Mouse (Mus musculus) kidney, adult 2 months (tissue): Measurements from ENCODE around the gene Pepd. TPM values are rescaled to one million over a fixed set of nuclear protein-coding genes. Genes with fewer than 3 reads are reported as not detected.

Experiments
- DNase-seq: peaks from one replicate; pipeline ENCODE4 v3.0.0; 2021
- H3K27ac ChIP-seq: fragments of 200-500 bp; 2 replicates; pipeline ENCODE4 v1.5.1; 2012; ENCODE audit warnings: low read depth, low read length, control low read depth, inconsistent platforms; ENCODE audit not compliant: insufficient read depth
- H3K27me3 ChIP-seq: fragments of 200-500 bp; replicated peaks from 2 replicates; pipeline ENCODE4 v1.6.1; 2012; ENCODE audit warnings: mild to moderate bottlenecking, moderate library complexity, low read length, inconsistent platforms; ENCODE audit not compliant: control insufficient read depth, insufficient read depth
- H3K36me3 ChIP-seq: fragments of 200-500 bp; 2 replicates; pipeline ENCODE4 v1.6.1; 2012; ENCODE audit warnings: mild to moderate bottlenecking, moderate library complexity, low read length, inconsistent platforms; ENCODE audit not compliant: control insufficient read depth, insufficient read depth
- H3K4me1 ChIP-seq: fragments of 200-500 bp; 2 replicates; pipeline ENCODE4 v1.6.1; 2011; ENCODE audit warnings: low read length; ENCODE audit not compliant: control insufficient read depth, insufficient read depth
- H3K4me3 ChIP-seq: fragments of 200-500 bp; 2 replicates; pipeline ENCODE4 v1.5.1; 2011; ENCODE audit warnings: mild to moderate bottlenecking, low read depth, low read length, control low read depth; ENCODE audit not compliant: insufficient read depth
- CTCF ChIP-seq: fragments of 200-500 bp; conservative IDR thresholded peaks from 2 replicates; pipeline ENCODE4 v1.5.1; 2011; ENCODE audit warnings: low read depth, mild to moderate bottlenecking, control low read depth, low read length, moderate library complexity, mixed read lengths; ENCODE audit not compliant: insufficient read depth, insufficient read length
- POLR2A ChIP-seq: fragments of 200-500 bp; IDR thresholded peaks from one replicate; pipeline ENCODE4 v1.6.1; 2011; ENCODE audit warnings: low read depth, low read length, control low read depth
- WGBS: fragments of 180-500 bp; shearing (Covaris S2); methylation state at CpG from one replicate; pipeline ENCODE4 v1.1.7; 2018; 5-methylcytosine and 5-hydroxymethylcytosine counted together
- polyA plus RNA-seq: library from polyadenylated mRNA; depleted of rRNA; stranded (reverse); fragments of >200 nt; gene quantifications from 2 replicates; pipeline ENCODE4 v1.2.3, GENCODE M21; 2012

Gene Pepd
- polyA plus RNA-seq, 1 experiment, result 299 TPM

GRCm38 (mm10) chr7:35044719-35045118, 132.5 kb downstream of the Pepd start:
- WGBS, result 77% methylated on average over 2 of the region's 2 CpGs
- H3K27me3 ChIP-seq, result no peaks in the 10 kb centered on the region
- H3K4me1 ChIP-seq, result no peaks in the 10 kb centered on the region
- no peak overlapping the region for H3K27ac ChIP-seq
- no peak for TF ChIP-seq CTCF
- no peak for TF ChIP-seq POLR2A
- H3K4me3 ChIP-seq, result no peak overlapping the region
- no peak for DNase-seq
- no peaks in the 10 kb centered on the region; the same call in none of the 2 replicates for H3K36me3 ChIP-seq

- TF ChIP-seq POLR2A, result no peak
- no peak for TF ChIP-seq CTCF
- WGBS, result 83% methylated on average over 4 of the region's 4 CpGs
- no peaks in the 10 kb centered on the region; the same call in none of the 2 replicates for H3K36me3 ChIP-seq
- H3K27ac ChIP-seq, result no peak overlapping the region
- no peak overlapping the region for H3K4me3 ChIP-seq
- no peak for DNase-seq
- no peaks in the 10 kb centered on the region for H3K27me3 ChIP-seq
- no peaks in the 10 kb centered on the region for H3K4me1 ChIP-seq
Observed at GRCm38 (mm10) chr7:35046091-35046490, 133.9 kb downstream of the Pepd start.

GRCm38 (mm10) chr7:35050540-35050939, 138.4 kb downstream of the Pepd start:
- no peaks in the 10 kb centered on the region; the same call in 1 of the 2 replicates for H3K36me3 ChIP-seq
- no peak for DNase-seq
- no peaks in the 10 kb centered on the region for H3K27me3 ChIP-seq
- H3K4me1 ChIP-seq, result peaks cover 15% of the 10 kb centered on the region; the same call in 1 of the 2 replicates
- TF ChIP-seq POLR2A, result no peak
- H3K4me3 ChIP-seq, result no peak overlapping the region
- H3K27ac ChIP-seq, result no peak overlapping the region
- WGBS, result 85% methylated on average over 12 of the region's 12 CpGs

- peaks cover 17% of the 10 kb centered on the region; the same call in 1 of the 2 replicates for H3K4me1 ChIP-seq
- peak; percentile 46 for DNase-seq
- no peak overlapping the region for H3K4me3 ChIP-seq
- H3K27me3 ChIP-seq, result no peaks in the 10 kb centered on the region
- 58% methylated on average over 3 of the region's 3 CpGs for WGBS
- no peaks in the 10 kb centered on the region; the same call in 1 of the 2 replicates for H3K36me3 ChIP-seq
- no peak overlapping the region for H3K27ac ChIP-seq
- TF ChIP-seq CTCF, result no peak
- no peak for TF ChIP-seq POLR2A
Observed at GRCm38 (mm10) chr7:35053161-35053560, 141.0 kb downstream of the Pepd start.

- Histone ChIP-seq H3K4me1 (peaks cover 17% of the 10 kb centered on the region; the same call in 1 of the 2 replicates), H3K4me3 (no peak overlapping the region), H3K27me3 (no peaks in the 10 kb centered on the region), H3K27ac (peak overlapping the region; percentile 11; the same call in 1 of the 2 replicates), H3K36me3 (no peaks in the 10 kb centered on the region)
- no peak for DNase-seq
- WGBS, result 48% methylated on average over 1 of the region's 1 CpGs
- TF ChIP-seq POLR2A, result no peak
- no peak for TF ChIP-seq CTCF
Observed at GRCm38 (mm10) chr7:35054286-35054685, 142.1 kb downstream of the Pepd start.

- Histone ChIP-seq H3K4me1 (peaks cover 17% of the 10 kb centered on the region; the same call in 1 of the 2 replicates), H3K4me3 (peak overlapping the region; percentile 79), H3K27me3 (no peaks in the 10 kb centered on the region), H3K27ac (peak overlapping the region; percentile 40), H3K36me3 (no peaks in the 10 kb centered on the region)
- peak; percentile 41 for DNase-seq
- no peak for TF ChIP-seq CTCF
- WGBS, result 24% methylated on average over 2 of the region's 2 CpGs
Observed at GRCm38 (mm10) chr7:35054977-35055618, 142.9 kb downstream of the Pepd start.

- Histone ChIP-seq H3K4me1 (peaks cover 17% of the 10 kb centered on the region; the same call in 1 of the 2 replicates), H3K27me3 (no peaks in the 10 kb centered on the region), H3K4me3 (peak overlapping the region; percentile 79), H3K27ac (peak overlapping the region; percentile 39), H3K36me3 (no peaks in the 10 kb centered on the region)
- under 1% methylated on average over 56 of the region's 77 CpGs for WGBS
- TF ChIP-seq POLR2A, result no peak
- no peak for TF ChIP-seq CTCF
- peak; percentile 52 for DNase-seq
Observed at GRCm38 (mm10) chr7:35055619-35056435, 143.6 kb downstream of the Pepd start.
